10 mouse cellular contexts compared by ENCODE assay signal in the genomic region with DNA sequence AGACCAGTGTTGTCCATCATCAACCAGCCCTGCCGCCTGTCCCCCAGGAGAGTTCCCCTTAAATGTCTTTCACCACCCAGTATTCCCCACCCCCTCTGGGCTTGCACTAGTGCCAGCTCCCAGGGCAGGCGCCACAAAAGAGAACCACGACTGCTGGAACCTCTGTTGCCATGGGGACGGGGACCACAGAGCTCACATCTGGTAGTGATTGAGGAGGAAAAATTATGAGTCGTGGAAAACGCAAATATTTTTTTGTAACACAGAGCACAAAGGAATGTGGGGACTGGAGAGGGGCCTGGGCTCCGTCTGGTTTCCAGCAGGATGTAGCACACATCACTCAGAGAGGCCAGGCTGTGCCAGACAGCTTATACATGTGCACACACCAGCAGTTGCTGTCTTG. TPM values are rescaled to one million over a fixed set of nuclear protein-coding genes. Genes with fewer than 3 reads are reported as not detected.
DNase-seq lines count a peak whose midpoint lies in the region; ATAC-seq and TF ChIP-seq lines count a peak whose summit lies in the region.
"Had no signal": no experiment of that assay in that cellular context is flagged by ENCODE, and none has a peak within 500 bp of the region (broad histone marks: within the 10 kb centered on the region; RNA-seq: fewer than 3 reads in every experiment).

No protein-coding gene starts in this region.

- H3K4me2 ChIP-seq in embryonic facial prominence, embryonic 11.5 days (ENCODE audit: low read depth, low read length), result no peak overlapping the region
- H3K4me2 ChIP-seq in heart, embryonic 13.5 days, result no peak overlapping the region
- H3K4me2 ChIP-seq in liver, embryonic 12.5 days, result no peak overlapping the region

- TF ChIP-seq POLR2A in cerebellum, adult 2 months (IDR thresholded peaks at IDR 0.05; ENCODE audit: borderline replicate concordance, insufficient read depth, low read length), result no peak

- no peak for TF ChIP-seq CTCF in cerebellum, adult 2 months (IDR thresholded peaks at IDR 0.05; ENCODE audit: borderline replicate concordance, insufficient read depth, low read depth, low read length)

- peak overlapping the region; percentile 10 for H3K9ac ChIP-seq in embryonic facial prominence, embryonic 11.5 days (replicated peaks; ENCODE audit: low read length)
- no peak overlapping the region for H3K9ac ChIP-seq in heart, embryonic 13.5 days
- H3K9ac ChIP-seq in liver, embryonic 12.5 days, result no peak overlapping the region

- H3K4me3 ChIP-seq in embryonic facial prominence, embryonic 11.5 days (ENCODE audit: low read depth, low read length), result no peak overlapping the region
- no peak overlapping the region for H3K4me3 ChIP-seq in heart, embryonic 13.5 days
- H3K4me3 ChIP-seq in liver, embryonic 12.5 days, result no peak overlapping the region
- no peak overlapping the region for H3K4me3 ChIP-seq in cerebellum, adult 2 months (replicated peaks; ENCODE audit: insufficient read depth, low read depth, low read length)
- H3K4me3 ChIP-seq: erythroblast, embryonic 14.5 days had no signal

- H3K4me1 ChIP-seq in embryonic facial prominence, embryonic 11.5 days (ENCODE audit: control insufficient read depth, insufficient read depth, low read length), result peaks cover 16% of the 10 kb centered on the region
- H3K4me1 ChIP-seq in heart, embryonic 13.5 days, result peaks cover 72% of the 10 kb centered on the region
- H3K4me1 ChIP-seq in liver, embryonic 12.5 days, result peaks cover 20% of the 10 kb centered on the region
- H3K4me1 ChIP-seq in cerebellum, adult 2 months (ENCODE audit: control insufficient read depth, insufficient read depth, low read length), result no peaks in the 10 kb centered on the region

- H3K27me3 ChIP-seq in embryonic facial prominence, embryonic 11.5 days (ENCODE audit: control insufficient read depth, insufficient read depth, low read length), result peaks cover 8% of the 10 kb centered on the region
- peaks cover 70% of the 10 kb centered on the region for H3K27me3 ChIP-seq in heart, embryonic 13.5 days (replicated peaks)
- H3K27me3 ChIP-seq in liver, embryonic 12.5 days (replicated peaks), result peaks cover 99% of the 10 kb centered on the region
- no peaks in the 10 kb centered on the region for H3K27me3 ChIP-seq in cerebellum, adult 2 months (ENCODE audit: control insufficient read depth, insufficient read depth, low read length)

- no peaks in the 10 kb centered on the region for H3K9me3 ChIP-seq in embryonic facial prominence, embryonic 11.5 days (replicated peaks; ENCODE audit: control insufficient read depth, low read length)
- no peaks in the 10 kb centered on the region for H3K9me3 ChIP-seq in heart, embryonic 13.5 days
- H3K9me3 ChIP-seq in liver, embryonic 12.5 days (replicated peaks), result no peaks in the 10 kb centered on the region

- no peaks in the 10 kb centered on the region for H3K36me3 ChIP-seq in embryonic facial prominence, embryonic 11.5 days (replicated peaks; ENCODE audit: control insufficient read depth, insufficient read depth, low read depth, low read length)
- peaks cover 10% of the 10 kb centered on the region for H3K36me3 ChIP-seq in heart, embryonic 13.5 days
- no peaks in the 10 kb centered on the region for H3K36me3 ChIP-seq in liver, embryonic 12.5 days

- WGBS in embryonic facial prominence, embryonic 11.5 days, result 7% methylated on average over 7 of the region's 7 CpGs
- WGBS in heart, embryonic 13.5 days, result 33% methylated on average over 7 of the region's 7 CpGs
- 30% methylated on average over 7 of the region's 7 CpGs for WGBS in liver, embryonic 12.5 days (ENCODE audit: insufficient replicate concordance)
- 55% methylated on average over 7 of the region's 7 CpGs for WGBS in cerebellum, adult 2 months

- peak; percentile 38 to 51 for DNase-seq in cerebellum, postnatal 10 days
- DNase-seq in cerebellum, postnatal 14 days, result no peak
- DNase-seq in embryonic facial prominence, embryonic 11.5 days (ENCODE audit: low spot score), result peak; percentile 93
- no peak for DNase-seq in testis, postnatal 10 days (ENCODE audit: low spot score)
- no peak for DNase-seq in left cerebral cortex, adult 18-20 months (ENCODE audit: low spot score in 2 of 2)
- no peak for DNase-seq in cerebellum, adult 2 months

- peak overlapping the region; percentile 83 for H3K27ac ChIP-seq in embryonic facial prominence, embryonic 11.5 days (replicated peaks; ENCODE audit: low read depth, low read length)
- H3K27ac ChIP-seq in heart, embryonic 13.5 days (replicated peaks), result peak overlapping the region; percentile 68
- H3K27ac ChIP-seq in liver, embryonic 12.5 days, result 0 out of 2 replicates have a peak overlapping the region, but pooled peaks have one; percentile 17
- H3K27ac ChIP-seq in cerebellum, adult 2 months (ENCODE audit: insufficient read depth, low read length), result no peak overlapping the region

- peak; percentile 81 for ATAC-seq in embryonic facial prominence, embryonic 11.5 days (replicated peaks; ENCODE audit: insufficient number of reproducible peaks, low FRiP score, low TSS enrichment, low read depth)
- ATAC-seq in heart, embryonic 13.5 days (ENCODE audit: extremely low read depth, insufficient number of reproducible peaks, low FRiP score, low TSS enrichment), result no peak
- ATAC-seq in liver, embryonic 12.5 days, result no peak

RNA-seq across cellular contexts. Expression of a gene that starts 12.6 kb away (rescaled TPM):
- polyA plus RNA-seq in embryonic facial prominence, embryonic 11.5 days (2014; fragmentation: Nextera tagmentation; extraction: Ambion mirVana), result 13.5 and 15.3 TPM in 2 replicates
- 7.0 and 8.2 TPM in 2 replicates for polyA plus RNA-seq in heart, embryonic 13.5 days (2015; fragmentation: Nextera tagmentation; extraction: Ambion mirVana)
- polyA plus RNA-seq in liver, embryonic 12.5 days (2016; fragmentation: Nextera tagmentation; extraction: Ambion mirVana), result 4.9 and 5.2 TPM in 2 replicates
- total RNA-seq in left cerebral cortex, adult 18-20 months (2021), result 1 to 10 TPM; 3.5 to 3.6 TPM
- polyA plus RNA-seq in cerebellum, adult 2 months (2012; rRNA removed), result 2.1 and 2.5 TPM in 2 replicates

RNA-seq across cellular contexts. Expression of a gene that starts 23.2 kb away (rescaled TPM):
- not detected in 2 replicates for polyA plus RNA-seq in embryonic facial prominence, embryonic 11.5 days (2014; fragmentation: Nextera tagmentation; extraction: Ambion mirVana)
- polyA plus RNA-seq in heart, embryonic 13.5 days (2015; fragmentation: Nextera tagmentation; extraction: Ambion mirVana), result not detected in 2 replicates
- polyA plus RNA-seq in liver, embryonic 12.5 days (2016; fragmentation: Nextera tagmentation; extraction: Ambion mirVana), result not detected in 2 replicates
- 1 to 10 TPM; 2.9 to 3.6 TPM for total RNA-seq in left cerebral cortex, adult 18-20 months (2021)
- polyA plus RNA-seq in cerebellum, adult 2 months (2012; rRNA removed), result 4.3 and 4.7 TPM in 2 replicates
- polyA plus RNA-seq: erythroblast, embryonic 14.5 days; small intestine, adult 2 months had no signal

RNA-seq across cellular contexts. Expression of a gene that starts 28.5 kb away (rescaled TPM):
- 1.7 and 2.0 TPM in 2 replicates for polyA plus RNA-seq in embryonic facial prominence, embryonic 11.5 days (2014; fragmentation: Nextera tagmentation; extraction: Ambion mirVana)
- polyA plus RNA-seq in heart, embryonic 13.5 days (2015; fragmentation: Nextera tagmentation; extraction: Ambion mirVana), result 1.1 and 1.8 TPM in 2 replicates
- polyA plus RNA-seq in liver, embryonic 12.5 days (2016; fragmentation: Nextera tagmentation; extraction: Ambion mirVana), result 0.58 and 0.61 TPM in 2 replicates
- 1 to 10 TPM; 8.9 to 9.1 TPM for total RNA-seq in left cerebral cortex, adult 18-20 months (2021)
- 48.4 and 58.9 TPM in 2 replicates for polyA plus RNA-seq in cerebellum, adult 2 months (2012; rRNA removed)

RNA-seq across cellular contexts. Expression of a gene that starts 50.3 kb away (rescaled TPM):
- 48.0 and 58.1 TPM in 2 replicates for polyA plus RNA-seq in embryonic facial prominence, embryonic 11.5 days (2014; fragmentation: Nextera tagmentation; extraction: Ambion mirVana)
- 40.6 and 43.9 TPM in 2 replicates for polyA plus RNA-seq in heart, embryonic 13.5 days (2015; fragmentation: Nextera tagmentation; extraction: Ambion mirVana)
- 23.5 and 24.0 TPM in 2 replicates for polyA plus RNA-seq in liver, embryonic 12.5 days (2016; fragmentation: Nextera tagmentation; extraction: Ambion mirVana)
- 100 to 1,000 TPM in 1 of 2 experiments, 10 to 100 TPM in 1; 96.9 to 103 TPM for total RNA-seq in left cerebral cortex, adult 18-20 months (2021)
- 101 and 106 TPM in 2 replicates for polyA plus RNA-seq in cerebellum, adult 2 months (2012; rRNA removed)

Comparison
In these comparisons a context has a peak if more than half of its experiments do, and no peak if none do; other contexts are left out.
1. DNase-seq: peak in cerebellum, postnatal 10 days (2 of 2) and embryonic facial prominence, embryonic 11.5 days (single experiment); none in cerebellum, postnatal 14 days (0 of 2), testis, postnatal 10 days (single experiment), left cerebral cortex, adult 18-20 months (0 of 2) and cerebellum, adult 2 months (0 of 2).
2. RNA of a gene that starts 28.5 kb away (polyA plus RNA-seq): 48.4 to 58.9 TPM in cerebellum, adult 2 months; 1.7 to 2.0 TPM in embryonic facial prominence, embryonic 11.5 days, 1.1 to 1.8 TPM in heart, embryonic 13.5 days and 0.58 to 0.61 TPM in liver, embryonic 12.5 days; every median in the first group is over 10 times any median in the second.